Mouse (Mus musculus) stomach, embryonic 16.5 days (tissue): ENCODE data around the gene Armc12. TPM values are rescaled to one million over a fixed set of nuclear protein-coding genes. Genes with fewer than 3 reads are reported as not detected.

Experiments
- ATAC-seq: fragments of 200-750 bp; cut with Nextera tagmentation; 2 replicates; pipeline ENCODE4 v1.8.0; 2017; ENCODE audit warnings: moderate number of reproducible peaks, moderate TSS enrichment; ENCODE audit not compliant: insufficient read depth, low FRiP score
- H3K27ac ChIP-seq: fragments of 300-500 bp; sonication (generic); 2 replicates; pipeline ENCODE4 v1.5.1; 2014; ENCODE audit warnings: low read length
- H3K27me3 ChIP-seq: fragments of 300-500 bp; sonication (generic); 2 replicates; pipeline ENCODE4 v1.6.1; 2014; ENCODE audit warnings: low read length, control low read depth, mixed read lengths; ENCODE audit not compliant: control insufficient read depth, insufficient read depth
- H3K36me3 ChIP-seq: fragments of 300-500 bp; sonication (generic); 2 replicates; pipeline ENCODE4 v1.6.1; 2014; ENCODE audit warnings: low read length; ENCODE audit not compliant: control insufficient read depth, insufficient read depth
- H3K4me1 ChIP-seq: fragments of 300-500 bp; sonication (generic); 2 replicates; pipeline ENCODE4 v1.6.1; 2014; ENCODE audit warnings: low read length, control low read depth, mixed read lengths; ENCODE audit not compliant: control insufficient read depth, insufficient read depth
- H3K4me2 ChIP-seq: fragments of 300-500 bp; sonication (generic); 2 replicates; pipeline ENCODE4 v1.6.1; 2014; ENCODE audit warnings: low read depth, low read length, mixed read lengths
- H3K4me3 ChIP-seq: fragments of 300-500 bp; sonication (generic); replicated peaks from 2 replicates; pipeline ENCODE4 v1.5.1; 2014; ENCODE audit warnings: mild to moderate bottlenecking, low read length
- H3K9ac ChIP-seq: fragments of 300-500 bp; sonication (generic); 2 replicates; pipeline ENCODE4 v1.6.1; 2014; ENCODE audit warnings: low read length
- H3K9me3 ChIP-seq: fragments of 300-500 bp; sonication (generic); replicated peaks from 2 replicates; pipeline ENCODE4 v1.6.1; 2016; ENCODE audit warnings: low read length, control low read depth; ENCODE audit not compliant: control insufficient read depth
- WGBS: fragments of 180-500 bp; shearing (Covaris S2); extraction: QIAGEN DNeasy Blood & Tissue Kit; methylation state at CpG from one replicate; pipeline ENCODE4 v1.1.7; 2014; 5-methylcytosine and 5-hydroxymethylcytosine counted together
- polyA plus RNA-seq: library from polyadenylated mRNA; unstranded; fragments of >200 nt; fragmentation: Nextera tagmentation; extraction: Ambion mirVana; gene quantifications from 2 replicates; pipeline ENCODE4 v1.2.1, GENCODE M21; 2015

The Armc12 gene
- polyA plus RNA-seq, 1 experiment from 2014 or later, result not detected

DNA sequence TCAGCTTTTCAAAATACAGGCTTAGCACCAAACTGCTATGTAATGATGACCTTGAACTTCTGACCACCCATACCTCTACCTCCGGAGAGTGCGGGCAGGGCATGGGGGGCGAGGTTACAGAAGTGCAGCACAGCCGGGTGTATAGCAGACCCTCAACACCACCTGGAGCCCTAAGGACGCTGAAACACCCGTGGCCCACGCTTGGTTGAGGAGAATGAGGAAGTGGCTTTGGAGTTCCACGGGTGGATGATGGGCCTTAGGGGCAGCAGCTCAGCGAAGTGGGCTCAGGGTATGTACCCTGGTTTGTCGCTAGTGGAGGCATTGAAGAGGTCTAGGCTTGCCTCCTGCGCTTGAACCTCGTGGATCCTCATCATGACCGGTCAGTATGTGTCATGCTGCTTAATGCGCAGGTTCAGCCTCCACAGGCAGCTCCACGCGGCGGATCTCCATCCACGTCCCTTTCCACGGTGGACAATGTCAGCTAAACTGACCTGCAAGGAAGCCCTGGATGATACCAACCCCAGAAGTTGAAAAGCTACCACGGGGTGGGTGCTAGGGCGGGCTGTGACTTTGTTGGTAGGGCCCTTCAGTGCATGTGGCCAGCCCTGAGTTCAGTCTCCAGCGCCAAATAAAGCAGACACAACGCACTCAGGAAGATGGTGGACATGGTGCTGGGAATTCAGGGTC, 6.5 kb upstream of the Armc12 start:
- Histone ChIP-seq H3K4me1 (peaks cover 20% of the 10 kb centered on the region), H3K9me3 (no peaks in the 10 kb centered on the region), H3K27ac (peak overlapping the region; percentile 95; the same call in 1 of the 2 replicates), H3K4me2 (peak overlapping the region; percentile 98), H3K4me3 (peak overlapping the region; percentile 72), H3K36me3 (no peaks in the 10 kb centered on the region), H3K9ac (peak overlapping the region; percentile 83), H3K27me3 (no peaks in the 10 kb centered on the region; the same call in 1 of the 2 replicates)
- ATAC-seq, result no peak
- 78% methylated on average over 23 of the region's 23 CpGs for WGBS

DNA sequence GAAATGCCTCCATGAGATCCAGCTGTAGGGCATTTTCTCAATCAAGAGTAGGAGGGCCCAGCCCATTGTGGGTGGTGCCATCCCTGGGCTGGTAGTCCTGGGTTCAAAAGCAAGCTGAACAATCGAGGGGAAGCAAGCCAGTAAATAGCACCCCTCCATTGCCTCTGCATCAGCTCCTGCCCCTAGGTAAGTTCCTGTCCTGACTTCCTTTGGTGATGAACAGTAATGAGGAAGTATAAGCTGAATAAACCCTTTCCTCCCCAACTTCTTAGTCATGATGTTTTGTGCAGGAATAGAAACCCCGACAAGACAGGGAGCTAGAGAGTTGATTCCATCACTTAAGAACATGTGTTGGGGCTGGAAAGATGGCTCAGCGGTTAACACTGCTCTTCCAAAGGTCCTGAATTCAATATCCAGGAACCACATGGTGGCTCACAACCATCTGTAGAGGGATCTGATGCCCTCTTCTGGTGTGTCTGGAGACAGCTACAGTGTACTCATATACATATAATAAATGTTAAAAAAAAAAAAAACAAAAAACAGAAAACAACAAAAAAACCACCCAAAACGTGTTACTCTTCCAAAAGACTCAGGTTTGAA, 5.7 kb upstream of the Armc12 start:
- Histone ChIP-seq H3K36me3 (no peaks in the 10 kb centered on the region), H3K4me2 (no peak overlapping the region), H3K27ac (peak overlapping the region; percentile 18; the same call in 1 of the 2 replicates), H3K9me3 (no peaks in the 10 kb centered on the region), H3K9ac (no peak overlapping the region), H3K4me1 (peaks cover 20% of the 10 kb centered on the region), H3K4me3 (no peak overlapping the region), H3K27me3 (no peaks in the 10 kb centered on the region; the same call in 1 of the 2 replicates)
- no peak for ATAC-seq
- 64% methylated on average over 4 of the region's 4 CpGs for WGBS

DNA sequence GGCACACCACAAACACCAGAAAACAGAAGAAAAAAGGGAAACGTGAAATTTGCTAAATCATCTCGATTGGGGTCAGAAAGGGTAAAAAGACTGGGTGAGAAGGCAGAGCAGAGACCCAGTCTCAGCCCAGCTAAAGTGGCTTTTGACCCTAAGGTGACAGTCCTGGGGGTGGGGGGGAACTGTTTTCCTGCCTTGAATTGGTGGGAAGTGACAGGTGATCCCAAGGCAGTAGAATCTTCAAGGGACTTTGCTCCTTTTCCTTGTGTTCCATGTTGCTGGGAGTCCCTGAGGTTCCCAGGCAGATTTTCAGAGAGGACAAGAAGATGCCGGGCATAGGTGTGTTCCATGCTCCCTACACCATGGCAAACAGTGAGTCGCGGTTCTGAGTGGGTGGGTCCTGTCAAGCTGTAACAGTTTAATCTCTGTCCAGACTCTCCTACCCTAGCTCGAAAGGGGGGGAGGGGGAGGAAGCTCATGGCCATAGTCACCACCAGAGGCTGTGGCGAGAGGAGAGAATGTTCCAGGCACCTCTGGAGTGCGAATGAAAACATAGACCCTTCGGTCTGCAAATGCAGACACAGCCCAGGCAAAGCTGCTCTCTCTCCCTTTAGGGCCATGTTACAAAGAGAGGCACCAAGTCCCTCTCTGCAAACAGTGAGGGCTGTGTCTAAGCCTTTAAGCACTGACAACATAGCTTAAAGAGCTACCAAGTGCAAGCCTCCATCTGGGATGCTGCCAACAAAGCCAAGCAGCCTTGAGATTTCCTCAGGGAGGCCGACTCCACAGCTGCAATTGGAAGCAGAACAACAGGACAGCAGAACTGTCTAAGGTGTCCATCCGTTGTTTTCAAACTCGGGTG, 3.2 kb upstream of the Armc12 start:
- Histone ChIP-seq H3K27ac (peak overlapping the region; percentile 52; the same call in 1 of the 2 replicates), H3K4me2 (peak overlapping the region; percentile 52), H3K9ac (peak overlapping the region; percentile 56), H3K4me1 (peaks cover 19% of the 10 kb centered on the region), H3K9me3 (no peaks in the 10 kb centered on the region), H3K27me3 (no peaks in the 10 kb centered on the region), H3K4me3 (peak overlapping the region; percentile 24), H3K36me3 (no peaks in the 10 kb centered on the region)
- ATAC-seq, result 0 out of 2 replicates have a peak, but pooled peaks have one; percentile 5
- 30% methylated on average over 12 of the region's 12 CpGs for WGBS

- H3K9me3 ChIP-seq, result no peaks in the 10 kb centered on the region
- peak overlapping the region; percentile 52; the same call in 1 of the 2 replicates for H3K27ac ChIP-seq
- H3K9ac ChIP-seq, result peak overlapping the region; percentile 56
- H3K27me3 ChIP-seq, result no peaks in the 10 kb centered on the region
- WGBS, result 1% methylated on average over 6 of the region's 6 CpGs
- peaks cover 19% of the 10 kb centered on the region for H3K4me1 ChIP-seq
- peak overlapping the region; percentile 52 for H3K4me2 ChIP-seq
- H3K36me3 ChIP-seq, result no peaks in the 10 kb centered on the region
- peak; percentile 55 for ATAC-seq
- H3K4me3 ChIP-seq, result peak overlapping the region; percentile 24
These were observed 2.6 kb upstream of the Armc12 start for GRCm38 (mm10) chr17:28528043-28528351.

- H3K27me3 ChIP-seq, result no peaks in the 10 kb centered on the region
- H3K9me3 ChIP-seq, result no peaks in the 10 kb centered on the region
- peaks cover 16% of the 10 kb centered on the region for H3K4me1 ChIP-seq
- H3K4me2 ChIP-seq, result no peak overlapping the region
- WGBS, result 69% methylated on average over 4 of the region's 4 CpGs
- no peak overlapping the region for H3K27ac ChIP-seq
- ATAC-seq, result no peak
- no peaks in the 10 kb centered on the region for H3K36me3 ChIP-seq
- no peak overlapping the region for H3K9ac ChIP-seq
- H3K4me3 ChIP-seq, result no peak overlapping the region
These were observed 1.5 kb upstream of the Armc12 start for GRCm38 (mm10) chr17:28529116-28529515.

DNA sequence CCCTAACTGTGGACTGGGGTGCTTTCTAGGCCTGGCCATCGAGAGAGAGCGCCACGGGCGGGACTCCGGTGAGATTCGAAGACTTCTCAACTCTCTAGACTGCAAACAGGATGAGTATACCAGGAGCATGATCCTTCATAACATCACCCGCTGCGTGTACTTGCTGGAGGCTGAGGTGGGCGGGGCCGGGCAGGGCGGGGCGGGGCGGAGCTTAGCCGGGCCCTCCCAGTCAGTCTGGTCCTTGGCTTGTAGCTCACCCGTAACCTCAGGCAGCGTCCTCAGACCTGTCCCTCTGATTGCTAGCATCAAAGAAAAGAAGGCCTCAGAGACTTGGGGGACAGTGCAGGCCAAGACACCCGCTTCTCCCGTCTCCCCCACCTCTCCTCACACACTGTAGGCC, 1.3 kb downstream of the Armc12 start:
- no peak overlapping the region for H3K27ac ChIP-seq
- no peak overlapping the region for H3K4me3 ChIP-seq
- H3K4me1 ChIP-seq, result peaks cover 13% of the 10 kb centered on the region
- no peak overlapping the region for H3K9ac ChIP-seq
- H3K27me3 ChIP-seq, result no peaks in the 10 kb centered on the region
- no peak for ATAC-seq
- H3K4me2 ChIP-seq, result peak overlapping the region; percentile 25; the same call in 1 of the 2 replicates
- 18% methylated on average over 18 of the region's 18 CpGs for WGBS
- H3K36me3 ChIP-seq, result no peaks in the 10 kb centered on the region
- H3K9me3 ChIP-seq, result no peaks in the 10 kb centered on the region

GRCm38 (mm10) chr17:28532557-28532956, 2.0 kb downstream of the Armc12 start:
- H3K4me3 ChIP-seq, result no peak overlapping the region
- WGBS, result 80% methylated on average over 7 of the region's 7 CpGs
- no peak for ATAC-seq

GRCm38 (mm10) chr17:28533327-28533726, 2.7 kb downstream of the Armc12 start:
- Histone ChIP-seq H3K36me3 (no peaks in the 10 kb centered on the region), H3K27me3 (no peaks in the 10 kb centered on the region), H3K4me2 (no peak overlapping the region), H3K4me3 (no peak overlapping the region), H3K9me3 (no peaks in the 10 kb centered on the region), H3K27ac (no peak overlapping the region), H3K4me1 (0 out of 2 replicates have a peak, but pooled peaks cover 3% of the 10 kb centered on the region), H3K9ac (no peak overlapping the region)
- WGBS, result 89% methylated on average over 13 of the region's 13 CpGs
- ATAC-seq, result no peak

More at GRCm38 (mm10) chr17:28532557-28532956, 2.0 kb downstream of the Armc12 start:
- Histone ChIP-seq H3K36me3 (no peaks in the 10 kb centered on the region), H3K4me2 (no peak overlapping the region), H3K9ac (no peak overlapping the region), H3K9me3 (no peaks in the 10 kb centered on the region), H3K4me1 (peaks cover 7% of the 10 kb centered on the region), H3K27me3 (no peaks in the 10 kb centered on the region), H3K27ac (no peak overlapping the region)

- no peaks in the 10 kb centered on the region for H3K27me3 ChIP-seq
- no peaks in the 10 kb centered on the region for H3K9me3 ChIP-seq
- no peaks in the 10 kb centered on the region for H3K4me1 ChIP-seq
- H3K27ac ChIP-seq, result no peak overlapping the region
- H3K4me2 ChIP-seq, result no peak overlapping the region
- 44% methylated on average over 12 of the region's 12 CpGs for WGBS
- no peak for ATAC-seq
- H3K4me3 ChIP-seq, result no peak overlapping the region
- no peak overlapping the region for H3K9ac ChIP-seq
- no peaks in the 10 kb centered on the region for H3K36me3 ChIP-seq
These were observed 7.3 kb downstream of the Armc12 start for GRCm38 (mm10) chr17:28537881-28538280.
